Mouse (Mus musculus): ENCODE results near the gene Dock3. TPM values are rescaled to one million over a fixed set of nuclear protein-coding genes. Genes with fewer than 3 reads are reported as not detected.
A peak's percentile ranks its signal among the peaks of the same experiment; 100 is the strongest.

The Dock3 gene
- polyA plus RNA-seq, 1 experiment from 2014 or later = 0.77 TPM

DNA sequence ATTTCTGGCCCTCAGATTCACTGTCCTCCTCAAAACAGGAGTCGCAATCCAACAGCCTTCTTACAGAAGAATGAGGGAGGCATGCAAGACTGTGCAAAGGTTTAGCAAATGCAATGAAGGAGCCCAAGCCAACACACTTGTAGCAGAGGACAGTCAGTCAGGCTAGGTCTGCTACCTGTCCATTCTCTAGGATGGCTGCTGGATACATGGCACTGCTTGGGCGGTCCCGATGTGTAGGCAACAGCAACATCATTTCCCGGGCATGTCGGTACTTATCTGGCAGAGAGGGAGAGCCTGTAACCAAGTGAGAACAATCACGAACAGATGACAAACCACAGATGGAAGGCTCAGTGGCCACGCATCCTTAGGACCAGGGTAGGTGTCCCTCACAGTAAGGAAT, 330.1 kb downstream of the Dock3 start:
- Histone ChIP-seq H3K9me3 (no peaks in the 10 kb centered on the region), H3K36me3 (no peaks in the 10 kb centered on the region)
- WGBS = 86% methylated on average over 7 of the region's 7 CpGs

DNA sequence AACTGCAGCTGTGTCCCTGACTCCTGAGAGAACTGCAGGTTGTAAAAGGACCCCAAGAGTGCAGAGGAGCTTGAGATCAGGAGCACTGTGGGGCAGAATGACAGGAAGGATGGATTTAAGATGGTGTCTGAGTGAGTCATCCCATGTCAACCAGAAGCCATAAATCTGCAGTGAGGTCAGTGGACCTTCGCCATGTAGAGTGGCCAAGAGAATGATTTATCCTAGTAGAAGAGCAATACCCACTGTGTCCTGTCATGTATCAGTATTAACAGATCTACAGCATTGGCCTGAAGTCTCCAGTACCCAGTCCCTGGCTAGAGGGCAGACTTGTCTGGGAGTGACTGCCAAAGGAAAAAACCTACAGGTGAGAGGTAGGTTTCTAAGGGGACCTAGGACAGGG, 332.8 kb downstream of the Dock3 start:
- H3K27me3 ChIP-seq = no peaks in the 10 kb centered on the region
- no peaks in the 10 kb centered on the region for H3K36me3 ChIP-seq
- no peak overlapping the region for H3K9ac ChIP-seq
- no peak overlapping the region for H3K4me3 ChIP-seq
- no peaks in the 10 kb centered on the region for H3K9me3 ChIP-seq
- H3K4me2 ChIP-seq = no peak overlapping the region
- WGBS = 97% methylated on average over 1 of the region's 1 CpGs
- H3K27ac ChIP-seq = no peak overlapping the region
- no peaks in the 10 kb centered on the region for H3K4me1 ChIP-seq
- ATAC-seq (ENCODE audit: insufficient number of reproducible peaks, insufficient read depth, low FRiP score, low TSS enrichment, low read depth) = no peak

More for the DNA sequence above, 330.1 kb downstream of the Dock3 start:
- Histone ChIP-seq H3K27ac (no peak overlapping the region), H3K9ac (no peak overlapping the region), H3K4me2 (no peak overlapping the region), H3K27me3 (no peaks in the 10 kb centered on the region), H3K4me3 (no peak overlapping the region), H3K4me1 (no peaks in the 10 kb centered on the region)
- ATAC-seq (ENCODE audit: insufficient number of reproducible peaks, insufficient read depth, low FRiP score, low TSS enrichment, low read depth) = no peak

DNA sequence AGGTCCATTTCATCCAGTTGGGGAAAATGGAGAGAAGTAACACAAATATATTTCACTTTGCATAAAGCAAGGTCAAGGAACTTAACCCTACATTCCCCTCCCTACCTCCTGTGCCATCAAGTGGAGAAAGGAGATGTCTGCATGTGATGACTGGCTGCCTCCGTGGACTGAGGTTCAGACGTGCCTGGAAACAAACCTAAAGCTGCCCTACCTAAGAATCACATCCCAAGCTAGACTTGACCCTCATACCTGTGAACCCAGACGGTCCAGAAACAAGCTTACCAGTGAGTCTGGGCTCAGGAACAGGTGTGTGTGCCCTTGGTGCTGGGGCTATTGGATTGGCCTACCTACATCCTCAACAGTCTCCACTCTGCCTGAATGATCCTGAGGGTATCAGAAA, 338.4 kb downstream of the Dock3 start:
- no peaks in the 10 kb centered on the region for H3K27me3 ChIP-seq
- peaks cover 27% of the 10 kb centered on the region for H3K4me1 ChIP-seq
- peak overlapping the region; percentile 26; the same call in 1 of the 2 replicates for H3K4me2 ChIP-seq
- no peak overlapping the region for H3K4me3 ChIP-seq
- H3K27ac ChIP-seq = no peak overlapping the region
- H3K36me3 ChIP-seq = peaks cover 23% of the 10 kb centered on the region
- 0 out of 2 replicates have a peak overlapping the region, but pooled peaks have one; percentile 44 for H3K9ac ChIP-seq
- H3K9me3 ChIP-seq = no peaks in the 10 kb centered on the region
- WGBS = 52% methylated on average over 3 of the region's 3 CpGs
- no peak for ATAC-seq (ENCODE audit: insufficient number of reproducible peaks, insufficient read depth, low FRiP score, low TSS enrichment, low read depth)

DNA sequence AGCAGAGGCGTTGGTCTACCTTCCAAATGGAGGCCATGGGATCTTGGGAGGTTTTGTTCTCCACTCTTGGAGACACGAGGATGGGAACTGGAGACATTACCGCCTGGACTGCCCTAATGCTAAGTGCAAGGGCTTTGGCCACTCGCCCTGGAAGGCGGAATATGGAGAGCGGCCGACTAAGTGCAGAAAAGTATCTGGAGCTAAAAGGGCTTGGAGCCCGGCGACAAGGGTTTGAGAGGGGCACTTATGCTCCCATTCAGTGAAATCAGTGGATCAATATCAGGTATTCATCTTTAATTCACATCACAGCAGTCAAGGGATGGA, 339.2 kb downstream of the Dock3 start:
- WGBS = under 1% methylated on average over 9 of the region's 9 CpGs

DNA sequence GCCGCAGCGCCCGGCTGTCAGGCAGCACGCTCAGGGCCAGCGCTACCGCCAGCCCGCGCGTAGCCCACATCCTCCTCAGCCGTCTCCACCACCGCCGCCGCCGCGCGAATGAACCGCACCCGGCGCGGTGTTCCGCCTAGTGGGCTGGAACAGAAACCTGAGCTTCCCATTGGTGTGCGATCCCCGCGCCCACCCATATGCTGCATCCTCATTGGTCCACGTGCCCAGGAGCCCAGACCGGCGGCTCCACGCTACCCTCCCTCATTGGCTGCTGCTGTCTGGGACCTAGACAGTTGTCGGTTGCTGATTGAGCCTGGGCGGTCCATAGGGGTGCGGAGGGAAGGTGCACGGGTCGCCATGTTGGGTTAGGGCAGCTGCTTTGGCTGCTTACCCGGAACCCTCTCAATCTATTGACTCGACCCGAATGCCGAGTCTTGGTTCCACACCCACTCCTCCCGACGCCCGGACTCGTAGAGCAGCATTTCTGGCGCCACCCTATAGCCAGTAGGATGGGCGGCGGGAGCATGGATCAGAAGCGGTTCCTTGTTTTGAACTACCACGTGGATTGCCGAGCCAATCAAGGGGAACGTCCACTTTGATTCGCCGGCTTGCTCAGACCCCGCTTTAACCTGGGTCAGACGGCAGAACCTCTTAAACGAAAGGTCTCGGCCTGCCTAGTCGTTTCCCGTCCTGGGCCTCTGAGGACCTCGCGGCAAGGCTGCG, 339.7 kb downstream of the Dock3 start, which contains the start of gene Manf:
Gene Manf, minus strand, starts transcription at position 151 of the 723 bp plus-strand sequence.
- H3K4me1 ChIP-seq = peaks cover 38% of the 10 kb centered on the region
- peak; percentile 99 for ATAC-seq (ENCODE audit: insufficient number of reproducible peaks, insufficient read depth, low FRiP score, low TSS enrichment, low read depth)
- H3K4me3 ChIP-seq = peak within 1 kb of the TSS; percentile 86
- no peaks in the 10 kb centered on the region for H3K27me3 ChIP-seq
- no peaks in the 10 kb centered on the region for H3K9me3 ChIP-seq
- H3K9ac ChIP-seq = peak within 1 kb of the TSS; percentile 94
- WGBS = under 1% methylated on average over 59 of the region's 59 CpGs
- H3K27ac ChIP-seq = peak within 1 kb of the TSS; percentile 92
- peak within 1 kb of the TSS; percentile 79 for H3K4me2 ChIP-seq
- H3K36me3 ChIP-seq = peaks cover 27% of the 10 kb centered on the region

More for the DNA sequence above, 339.2 kb downstream of the Dock3 start:
- H3K4me3 ChIP-seq = peak overlapping the region; percentile 86
- H3K36me3 ChIP-seq = peaks cover 27% of the 10 kb centered on the region
- no peaks in the 10 kb centered on the region for H3K27me3 ChIP-seq
- H3K9me3 ChIP-seq = no peaks in the 10 kb centered on the region
- ATAC-seq (ENCODE audit: insufficient number of reproducible peaks, insufficient read depth, low FRiP score, low TSS enrichment, low read depth) = no peak
- peak overlapping the region; percentile 87 for H3K9ac ChIP-seq
- H3K4me2 ChIP-seq = peak overlapping the region; percentile 79
- H3K4me1 ChIP-seq = peaks cover 34% of the 10 kb centered on the region
- H3K27ac ChIP-seq = peak overlapping the region; percentile 92

DNA sequence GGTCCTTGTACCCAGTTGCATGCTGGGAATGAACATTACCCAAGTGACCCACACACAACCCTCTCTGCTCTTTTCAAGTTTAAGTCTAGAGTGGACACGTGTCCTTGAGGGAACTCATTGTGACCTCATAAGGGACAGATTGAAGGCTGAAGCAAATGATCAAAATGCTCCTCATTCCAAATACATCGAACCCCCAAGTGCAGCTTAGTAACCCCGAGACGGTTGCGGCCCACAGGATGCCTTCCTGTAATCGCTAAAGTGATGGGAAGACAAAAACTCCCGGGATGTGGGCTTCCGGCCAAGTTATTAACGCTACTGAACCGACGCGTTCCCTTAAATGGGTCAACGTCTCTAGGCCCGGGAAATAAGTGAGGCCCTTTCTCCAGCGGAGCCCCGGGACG, 340.4 kb downstream of the Dock3 start:
- H3K4me2 ChIP-seq = peak overlapping the region; percentile 67
- H3K9me3 ChIP-seq = no peaks in the 10 kb centered on the region
- peak overlapping the region; percentile 86 for H3K4me3 ChIP-seq
- no peak for ATAC-seq (ENCODE audit: insufficient number of reproducible peaks, insufficient read depth, low FRiP score, low TSS enrichment, low read depth)
- peaks cover 38% of the 10 kb centered on the region for H3K4me1 ChIP-seq
- under 1% methylated on average over 17 of the region's 17 CpGs for WGBS
- peaks cover 27% of the 10 kb centered on the region for H3K36me3 ChIP-seq
- H3K9ac ChIP-seq = peak overlapping the region; percentile 94
- H3K27ac ChIP-seq = peak overlapping the region; percentile 79
- no peaks in the 10 kb centered on the region for H3K27me3 ChIP-seq

DNA sequence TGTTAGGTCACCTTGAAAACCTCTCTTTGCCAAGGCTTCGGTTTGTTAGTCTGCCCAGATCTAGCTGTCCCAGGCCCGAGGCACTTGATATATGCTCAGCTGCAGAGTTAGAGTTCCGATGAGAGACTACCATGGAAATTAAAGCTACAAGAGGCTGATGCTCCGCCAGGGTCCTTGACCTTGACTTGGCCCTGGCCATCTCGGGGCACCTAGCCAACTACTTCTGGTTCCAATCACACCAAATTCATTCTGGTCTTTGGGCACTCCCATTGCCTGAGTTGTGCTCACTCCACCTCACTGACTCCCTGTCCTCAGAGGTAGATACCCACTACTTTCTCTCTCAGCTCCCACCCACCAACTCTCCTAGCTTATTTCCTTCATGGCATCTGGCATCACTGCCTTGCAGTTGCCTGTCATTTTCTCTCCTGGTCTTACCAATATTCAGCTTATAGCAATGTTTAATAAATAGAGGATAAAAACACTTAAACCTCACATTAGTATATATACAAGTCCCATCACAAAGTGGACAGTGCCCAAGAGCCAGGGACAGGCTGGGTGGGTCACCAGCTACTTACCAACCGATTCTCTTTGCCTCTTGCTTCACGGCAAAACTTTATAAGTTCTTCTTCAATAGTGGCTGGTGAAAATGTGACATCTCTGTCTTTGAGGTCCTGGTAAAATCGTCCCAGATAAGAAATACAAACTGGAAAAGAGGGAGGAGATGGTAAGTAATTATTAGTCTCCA, 341.0 kb downstream of the Dock3 start:
- WGBS = 65% methylated on average over 8 of the region's 8 CpGs
- peak overlapping the region; percentile 86 for H3K4me3 ChIP-seq
- H3K9me3 ChIP-seq = no peaks in the 10 kb centered on the region
- H3K36me3 ChIP-seq = peaks cover 27% of the 10 kb centered on the region
- H3K27me3 ChIP-seq = no peaks in the 10 kb centered on the region
- H3K9ac ChIP-seq = peak overlapping the region; percentile 94
- no peak for ATAC-seq (ENCODE audit: insufficient number of reproducible peaks, insufficient read depth, low FRiP score, low TSS enrichment, low read depth)
- peaks cover 40% of the 10 kb centered on the region for H3K4me1 ChIP-seq
- H3K27ac ChIP-seq = no peak overlapping the region
- H3K4me2 ChIP-seq = peak overlapping the region; percentile 67

DNA sequence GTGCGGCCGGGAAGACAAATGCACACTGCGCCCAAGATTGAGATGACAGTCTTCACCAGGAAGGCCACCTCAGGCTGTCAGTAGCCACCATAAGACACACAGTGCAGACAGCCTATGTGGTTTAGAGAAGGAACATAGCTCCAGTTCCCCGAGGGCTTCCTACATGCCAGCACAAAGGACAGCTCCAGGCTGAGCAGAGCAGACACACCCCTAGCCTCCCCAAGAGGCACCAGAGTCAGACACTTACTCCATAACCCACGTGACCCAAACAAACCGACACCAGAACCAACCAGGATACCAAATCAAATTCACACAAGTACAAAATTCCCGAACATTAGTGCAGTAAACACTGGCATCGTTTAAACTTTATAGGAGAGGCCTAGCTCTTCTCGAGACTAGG, 342.4 kb downstream of the Dock3 start:
- 0 out of 2 replicates have a peak overlapping the region, but pooled peaks have one; percentile 22 for H3K9ac ChIP-seq
- no peak overlapping the region for H3K4me3 ChIP-seq
- no peak overlapping the region for H3K27ac ChIP-seq
- peaks cover 38% of the 10 kb centered on the region for H3K36me3 ChIP-seq
- no peaks in the 10 kb centered on the region for H3K9me3 ChIP-seq
- peaks cover 53% of the 10 kb centered on the region for H3K4me1 ChIP-seq
- no peaks in the 10 kb centered on the region for H3K27me3 ChIP-seq
- H3K4me2 ChIP-seq = no peak overlapping the region
- no peak for ATAC-seq (ENCODE audit: insufficient number of reproducible peaks, insufficient read depth, low FRiP score, low TSS enrichment, low read depth)
- 78% methylated on average over 9 of the region's 9 CpGs for WGBS

DNA sequence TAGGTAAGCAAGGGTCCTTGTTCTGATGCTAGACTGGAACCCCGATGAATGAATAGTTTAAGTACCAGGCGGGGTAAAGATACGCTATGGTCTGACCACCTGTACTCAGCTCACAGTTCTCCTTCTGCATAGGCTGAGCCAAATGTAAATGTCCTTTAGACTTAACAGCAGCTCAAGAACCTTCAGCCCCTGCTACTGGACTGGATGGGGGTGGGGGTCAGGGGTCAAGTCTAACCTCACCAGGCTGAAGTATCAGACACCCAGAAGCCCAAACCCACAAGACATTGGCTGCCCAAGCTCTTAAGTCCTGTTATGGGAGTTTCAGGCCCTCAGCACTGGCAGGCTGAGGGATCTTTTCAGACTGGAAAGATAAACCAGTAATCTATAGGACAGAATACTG, 343.4 kb downstream of the Dock3 start:
- peaks cover 60% of the 10 kb centered on the region for H3K4me1 ChIP-seq
- WGBS = 94% methylated on average over 3 of the region's 3 CpGs
- H3K27ac ChIP-seq = no peak overlapping the region
- no peaks in the 10 kb centered on the region for H3K27me3 ChIP-seq
- no peaks in the 10 kb centered on the region for H3K9me3 ChIP-seq
- peak overlapping the region; percentile 44; the same call in 1 of the 2 replicates for H3K9ac ChIP-seq
- H3K4me3 ChIP-seq = no peak overlapping the region
- peaks cover 45% of the 10 kb centered on the region for H3K36me3 ChIP-seq
- no peak overlapping the region for H3K4me2 ChIP-seq
- no peak for ATAC-seq (ENCODE audit: insufficient number of reproducible peaks, insufficient read depth, low FRiP score, low TSS enrichment, low read depth)

DNA sequence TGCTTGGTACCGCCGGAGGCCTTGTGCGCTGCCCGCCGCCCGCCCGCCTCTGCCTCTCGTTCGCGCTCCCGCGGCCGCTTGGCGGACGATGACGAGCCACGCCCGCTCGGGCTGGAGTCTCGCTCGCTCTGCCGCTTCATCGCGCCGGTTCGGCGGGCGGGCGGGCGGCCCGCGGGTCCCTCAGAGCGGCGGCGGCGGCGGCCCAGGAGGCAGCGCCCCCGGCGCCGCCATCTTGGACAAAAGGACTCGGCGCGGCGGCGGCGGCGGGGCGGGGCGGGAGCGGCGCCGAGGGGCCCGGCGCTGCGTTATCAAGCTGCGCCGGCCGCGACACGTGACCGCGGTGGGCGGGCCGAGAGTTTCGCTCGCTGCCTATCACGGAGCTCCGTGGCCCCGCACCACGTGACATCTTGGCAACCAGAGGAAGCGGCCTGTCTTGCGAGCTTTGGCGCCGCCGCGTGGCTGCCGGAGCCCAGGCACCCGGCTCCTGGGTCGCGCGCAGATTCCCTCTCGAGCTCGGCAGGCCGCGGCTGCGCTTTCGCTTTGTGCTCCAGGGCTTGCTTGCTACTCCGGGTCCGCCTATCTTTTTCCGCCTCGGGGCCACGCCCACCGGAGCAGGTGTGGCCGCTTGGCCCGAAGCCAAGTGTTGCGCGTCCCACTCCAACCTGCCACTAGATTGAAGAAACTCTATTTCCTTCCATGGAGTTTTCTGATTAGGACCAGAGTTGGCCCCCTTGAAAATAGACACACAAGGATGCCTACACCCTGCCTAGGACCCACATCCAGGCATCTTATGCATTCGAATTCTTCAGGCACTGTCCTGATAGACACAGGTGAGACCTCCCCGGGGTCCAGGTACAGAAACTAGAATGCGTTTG, 344.6 kb downstream of the Dock3 start, which contains the start of gene Rbm15b:
Gene Rbm15b, minus strand, starts transcription at position 601 of the 875 bp plus-strand sequence.
- Histone ChIP-seq H3K27me3 (no peaks in the 10 kb centered on the region), H3K4me2 (peak within 1 kb of the TSS; percentile 98), H3K4me3 (peak within 1 kb of the TSS; percentile 92), H3K9ac (peak within 1 kb of the TSS; percentile 98), H3K4me1 (peaks cover 70% of the 10 kb centered on the region), H3K27ac (peak within 1 kb of the TSS; percentile 89), H3K36me3 (peaks cover 58% of the 10 kb centered on the region), H3K9me3 (no peaks in the 10 kb centered on the region)
- 2% methylated on average over 93 of the region's 101 CpGs for WGBS
- peak; percentile 81 for ATAC-seq (ENCODE audit: insufficient number of reproducible peaks, insufficient read depth, low FRiP score, low TSS enrichment, low read depth)
